Mouse (Mus musculus) limb, embryonic 11.5 days (tissue): ENCODE results near the gene Tcp1. TPM values are rescaled to one million over a fixed set of nuclear protein-coding genes. Genes with fewer than 3 reads are reported as not detected.

Experiments used
- ATAC-seq: fragments of 200-750 bp; cut with Nextera tagmentation; 2 replicates; pipeline ENCODE4 v1.8.0; 2017; ENCODE audit warnings: low read depth; ENCODE audit not compliant: insufficient number of reproducible peaks, low FRiP score, low TSS enrichment
- DNase-seq: peaks from one replicate; pipeline ENCODE4 v3.0.0-alpha.2; 2015; ENCODE audit warnings: low spot score
- H3K27ac ChIP-seq: fragments of 300-500 bp; sonication (generic); replicated peaks from 2 replicates; pipeline ENCODE4 v1.5.1; 2014; ENCODE audit warnings: low read depth, mild to moderate bottlenecking, low read length
- H3K27me3 ChIP-seq: fragments of 300-500 bp; sonication (generic); 2 replicates; pipeline ENCODE4 v1.6.1; 2014; ENCODE audit warnings: mild to moderate bottlenecking, low read length, mixed read lengths; ENCODE audit not compliant: control insufficient read depth, insufficient read depth
- H3K36me3 ChIP-seq: fragments of 300-500 bp; sonication (generic); 2 replicates; pipeline ENCODE4 v1.6.1; 2014; ENCODE audit warnings: mild to moderate bottlenecking, low read length, moderate library complexity, mixed read lengths; ENCODE audit not compliant: control insufficient read depth, insufficient read depth
- H3K4me1 ChIP-seq: fragments of 300-500 bp; sonication (generic); 2 replicates; pipeline ENCODE4 v1.6.1; 2014; ENCODE audit warnings: low read length, mixed read lengths; ENCODE audit not compliant: control insufficient read depth, insufficient read depth
- H3K4me2 ChIP-seq: fragments of 300-500 bp; sonication (generic); 2 replicates; pipeline ENCODE4 v1.6.1; 2014; ENCODE audit warnings: low read depth, mild to moderate bottlenecking, moderate library complexity; ENCODE audit not compliant: severe bottlenecking
- H3K4me3 ChIP-seq: fragments of 300-500 bp; sonication (generic); 2 replicates; pipeline ENCODE4 v1.5.1; 2014; ENCODE audit warnings: low read depth, low read length
- H3K9ac ChIP-seq: fragments of 300-500 bp; sonication (generic); 2 replicates; pipeline ENCODE4 v1.6.1; 2014; ENCODE audit warnings: mild to moderate bottlenecking, low read length
- H3K9me3 ChIP-seq: fragments of 300-500 bp; sonication (generic); 2 replicates; pipeline ENCODE4 v1.6.1; 2016; ENCODE audit warnings: low read length; ENCODE audit not compliant: control insufficient read depth
- WGBS: fragments of 180-500 bp; shearing (Covaris S2); extraction: QIAGEN DNeasy Blood & Tissue Kit; methylation state at CpG from one replicate; pipeline ENCODE4 v1.1.7; 2014; 5-methylcytosine and 5-hydroxymethylcytosine counted together
- polyA plus RNA-seq: library from polyadenylated mRNA; unstranded; fragments of >200 nt; fragmentation: Nextera tagmentation; extraction: Ambion mirVana; gene quantifications from 2 replicates; pipeline ENCODE4 v1.2.1, GENCODE M21; 2014

Tcp1 gene
- polyA plus RNA-seq, 1 experiment from 2014 or later: 600 TPM

DNA sequence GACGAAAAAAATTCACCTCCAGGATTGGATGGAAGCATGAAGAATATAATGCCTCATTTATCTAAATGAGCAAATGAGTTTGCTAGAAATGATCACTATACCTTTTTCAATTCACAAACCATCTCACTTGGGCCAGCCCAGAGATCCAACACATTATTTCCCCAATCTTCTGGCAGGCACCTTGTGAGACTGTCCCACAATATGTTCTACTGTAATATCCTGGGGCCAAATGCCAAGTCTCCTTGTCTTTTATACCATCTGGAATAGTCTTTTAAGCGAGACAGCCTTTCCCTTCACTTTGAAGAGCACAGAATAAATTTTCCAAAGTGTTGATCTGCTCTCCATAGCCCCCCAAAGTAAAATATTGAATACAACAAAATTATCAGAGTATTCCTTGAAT lies 58.4 kb downstream of the Tcp1 start:
- no peak for DNase-seq
- no peak overlapping the region for H3K27ac ChIP-seq
- H3K36me3 ChIP-seq: peaks cover 7% of the 10 kb centered on the region
- H3K4me3 ChIP-seq: no peak overlapping the region
- ATAC-seq: no peak
- no peak overlapping the region for H3K9ac ChIP-seq
- no peaks in the 10 kb centered on the region for H3K27me3 ChIP-seq
- no peaks in the 10 kb centered on the region for H3K4me1 ChIP-seq
- H3K9me3 ChIP-seq: no peaks in the 10 kb centered on the region
- no peak overlapping the region for H3K4me2 ChIP-seq
- 88% methylated on average over 2 of the region's 2 CpGs for WGBS

Other genes with a start within 250 kb of the Tcp1 start
- gene Slc22a1, start 239.9 kb upstream of the Tcp1 start, polyA plus RNA-seq: not detected in 2 replicates
- gene Igf2r, start 146.0 kb upstream of the Tcp1 start, polyA plus RNA-seq: 28.0 and 31.5 TPM in 2 replicates
- gene Mas1, start 47.6 kb upstream of the Tcp1 start, polyA plus RNA-seq: 0.50 and 0.81 TPM in 2 replicates
- not detected in 2 replicates for gene Mrgprh, start 39.7 kb upstream of the Tcp1 start, polyA plus RNA-seq
- gene Pnldc1, start 5.5 kb upstream of the Tcp1 start, polyA plus RNA-seq: 1.7 and 2.3 TPM in 2 replicates
- 195 and 199 TPM in 2 replicates for gene Mrpl18, start 644 bp downstream of the Tcp1 start, polyA plus RNA-seq
- 0.68 and 0.88 TPM in 2 replicates for gene Acat3, start 24.9 kb downstream of the Tcp1 start, polyA plus RNA-seq
- 236 and 271 TPM in 2 replicates for gene Acat2, start 45.0 kb downstream of the Tcp1 start, polyA plus RNA-seq
- gene Wtap, start 78.5 kb downstream of the Tcp1 start, polyA plus RNA-seq: 155 and 160 TPM in 2 replicates
- gene Sod2, start 91.1 kb downstream of the Tcp1 start, polyA plus RNA-seq: 101 and 106 TPM in 2 replicates
- not detected in 2 replicates for gene Gpr31b, start 136.6 kb downstream of the Tcp1 start, polyA plus RNA-seq
- gene Tcp10b, start 145.4 kb downstream of the Tcp1 start, polyA plus RNA-seq: not detected in 2 replicates
- gene Unc93a, start 216.1 kb downstream of the Tcp1 start, polyA plus RNA-seq: not detected in 2 replicates